Mouse (Mus musculus) urinary bladder, adult 2 months (tissue): ENCODE data around the gene Dchs1. TPM values are rescaled to one million over a fixed set of nuclear protein-coding genes. Genes with fewer than 3 reads are reported as not detected.
"Not testable (repeated sequence)": the region's sequence is repeated elsewhere in the genome, so short reads cannot be mapped to it uniquely, and the experiment has no call there.

Experiments
- DNase-seq: peaks from one replicate; pipeline ENCODE4 v3.0.0; 2022; ENCODE audit warnings: low spot score
- polyA plus RNA-seq: library from polyadenylated mRNA; depleted of rRNA; stranded (reverse); fragments of >200 nt; gene quantifications from 2 replicates; pipeline ENCODE4 v1.2.3, GENCODE M21; 2012

Dchs1 gene
- polyA plus RNA-seq, 1 experiment, result 4.4 TPM

DNA sequence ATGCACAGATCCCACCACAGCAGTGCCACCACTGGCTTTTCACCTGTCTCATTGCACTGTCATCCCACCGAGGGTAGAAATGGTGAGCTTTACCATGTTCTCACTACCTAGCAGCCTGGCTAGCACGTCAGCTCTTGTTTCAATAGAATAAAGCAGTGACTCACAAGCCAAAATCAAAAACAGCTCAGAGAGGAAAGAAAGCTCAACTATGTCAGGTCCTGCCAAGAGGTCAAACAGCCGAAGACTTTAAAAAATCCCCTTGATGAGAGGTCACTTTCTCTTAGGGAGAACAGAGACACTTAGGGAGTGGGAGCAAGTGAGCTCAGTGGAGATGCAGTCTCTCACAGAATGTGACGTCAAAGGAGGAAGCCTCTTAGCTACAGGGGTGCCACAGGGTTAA is 3.6 kb downstream of the Dchs1 start:
- DNase-seq, result no peak

DNA sequence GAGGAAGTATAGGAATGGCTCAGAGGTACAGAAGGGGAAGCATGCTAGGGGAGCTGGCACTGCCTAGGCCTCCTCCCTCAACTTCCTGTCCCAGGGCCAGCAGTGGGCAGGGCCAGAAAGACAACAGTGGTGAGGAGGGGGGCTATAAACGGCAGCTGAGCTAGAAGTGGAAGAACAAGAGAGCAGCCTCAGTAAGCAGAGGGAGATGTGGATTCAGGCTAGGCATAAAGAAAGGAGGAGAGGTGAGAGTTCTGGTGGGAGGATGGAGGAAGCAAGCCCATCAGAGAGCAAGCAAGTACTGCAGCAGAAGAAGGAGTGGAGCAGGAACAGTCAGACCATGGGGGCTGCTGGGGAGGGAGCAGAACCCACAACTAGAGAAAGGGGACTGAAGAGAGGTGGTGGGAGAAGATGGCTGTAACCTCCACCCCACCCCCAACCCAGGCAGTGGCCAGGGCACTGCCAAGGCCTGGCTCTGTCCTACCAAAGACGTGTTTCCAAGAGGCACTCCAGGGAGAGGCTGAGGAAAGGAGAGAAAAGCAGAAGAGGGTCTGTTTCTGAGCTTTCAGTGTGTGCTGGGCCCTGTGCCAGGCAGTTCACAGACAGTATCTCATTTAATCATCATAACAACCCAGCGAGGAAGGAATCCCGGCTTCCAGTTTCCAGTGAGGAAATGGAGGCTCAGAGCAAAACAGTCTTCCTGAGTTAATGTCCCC is 8.7 kb downstream of the Dchs1 start:
- DNase-seq, result no peak

DNA sequence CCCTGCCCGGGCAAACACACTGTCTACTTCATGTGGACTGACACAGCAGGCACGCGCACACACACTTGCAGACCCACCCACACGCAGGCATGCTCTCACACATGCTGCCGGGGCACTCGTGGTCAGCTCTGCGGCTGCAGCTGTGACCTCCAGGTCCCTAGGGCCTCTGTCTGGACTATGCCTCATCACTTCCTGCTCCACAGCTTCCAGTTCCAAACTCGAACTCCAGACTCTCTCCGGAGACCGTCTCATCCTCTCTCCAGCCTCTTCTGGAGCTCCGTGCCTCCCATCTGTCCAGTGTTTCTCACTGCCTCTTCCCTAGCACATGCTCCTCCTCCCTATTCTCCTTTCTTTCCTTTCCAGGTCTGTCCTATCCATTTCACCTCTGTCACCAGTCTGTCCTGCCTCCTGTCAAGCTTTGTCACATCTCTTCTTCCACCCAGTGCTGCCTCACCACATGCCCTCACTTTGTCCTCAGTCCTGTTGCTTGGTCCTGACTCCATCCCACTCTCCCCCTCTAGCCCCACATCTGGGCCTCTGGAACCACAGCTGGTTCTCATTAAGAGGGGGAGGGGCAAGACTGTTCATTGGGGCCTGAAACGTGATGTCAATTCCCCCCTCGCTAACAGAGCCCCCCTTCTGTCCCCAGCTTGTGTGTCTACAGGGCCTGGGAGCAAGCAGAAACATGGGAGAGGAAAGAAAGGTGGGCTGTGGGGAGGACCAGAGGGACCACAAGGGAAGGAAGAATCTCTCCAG is 9.5 kb downstream of the Dchs1 start:
- DNase-seq, result no peak

DNA sequence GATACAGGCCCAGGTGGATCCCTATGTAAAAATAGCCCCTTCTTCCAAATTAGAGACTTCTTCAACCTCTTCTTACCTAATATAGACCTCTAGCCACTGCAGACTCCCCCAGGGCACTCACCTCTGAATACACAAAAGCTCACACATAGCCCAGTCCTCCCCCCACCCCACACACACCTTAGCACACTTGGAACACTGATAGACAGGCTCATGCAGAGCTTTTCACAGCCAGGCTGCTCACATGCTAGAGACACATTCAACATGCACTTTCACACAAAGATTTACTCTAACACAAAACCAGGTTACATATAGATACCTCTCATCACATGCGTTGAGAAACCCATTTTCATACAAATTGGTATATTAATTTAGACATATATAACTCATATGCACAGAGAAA is 10.1 kb downstream of the Dchs1 start:
- DNase-seq, result no peak

DNA sequence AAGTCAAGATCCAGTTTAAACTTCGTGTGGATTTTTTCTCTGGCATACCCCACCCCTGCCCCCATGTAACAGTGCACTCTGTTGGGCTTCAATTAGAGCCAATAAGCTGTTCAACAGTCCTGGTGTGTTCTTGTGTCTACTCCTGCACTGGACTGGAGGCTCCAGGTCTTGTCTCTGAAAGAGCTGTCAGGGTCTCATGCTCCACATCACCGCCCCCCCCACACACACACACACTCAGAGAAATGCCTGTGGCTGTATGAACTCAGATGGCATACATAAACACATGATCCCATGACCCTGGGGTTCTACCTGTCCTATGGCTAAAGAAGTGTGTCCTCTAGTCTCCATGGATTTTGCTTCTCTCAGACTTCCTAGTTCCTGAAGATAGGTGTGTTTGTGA is 11.4 kb downstream of the Dchs1 start:
- no peak for DNase-seq

DNA sequence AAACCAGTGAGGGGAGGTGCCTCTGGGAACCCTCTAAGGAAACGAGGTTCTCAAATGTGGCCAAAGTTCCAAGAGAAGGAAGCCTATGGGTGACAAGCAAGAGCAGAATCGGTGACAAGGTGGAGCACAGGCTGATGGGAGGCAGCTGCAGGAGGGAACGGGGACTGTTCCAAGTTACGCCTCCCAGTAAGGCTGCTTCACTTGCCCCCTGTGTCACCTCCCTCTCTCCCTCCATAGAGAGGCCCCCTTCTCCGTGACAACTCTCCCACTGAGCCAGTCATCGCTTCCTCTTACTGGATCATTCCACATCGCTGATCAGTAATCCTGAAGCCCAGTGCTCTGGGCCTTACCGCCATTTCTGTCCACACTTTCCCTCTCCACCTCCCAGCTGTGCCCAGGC is 12.8 kb downstream of the Dchs1 start:
- DNase-seq, result no peak

DNA sequence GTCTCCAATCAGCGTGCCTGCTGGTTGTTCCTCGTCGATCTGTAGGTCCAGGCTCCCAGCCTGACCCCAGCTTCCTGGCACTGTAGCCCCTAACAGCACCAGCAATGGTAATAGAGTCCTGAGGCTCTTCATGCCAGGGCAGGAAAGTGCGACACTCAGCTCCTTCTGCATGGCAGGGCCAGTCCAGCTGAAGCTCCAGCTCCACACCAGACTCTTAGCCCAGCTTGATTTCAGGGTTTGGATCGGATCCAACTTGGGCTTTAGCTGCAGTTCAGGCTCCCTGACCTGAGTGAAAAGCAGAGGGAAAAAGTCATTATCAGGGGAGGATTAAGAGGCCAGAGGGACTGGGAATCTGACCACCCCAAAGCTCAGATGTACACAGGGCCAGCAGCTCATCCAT is 14.4 kb downstream of the Dchs1 start:
- no peak for DNase-seq

DNA sequence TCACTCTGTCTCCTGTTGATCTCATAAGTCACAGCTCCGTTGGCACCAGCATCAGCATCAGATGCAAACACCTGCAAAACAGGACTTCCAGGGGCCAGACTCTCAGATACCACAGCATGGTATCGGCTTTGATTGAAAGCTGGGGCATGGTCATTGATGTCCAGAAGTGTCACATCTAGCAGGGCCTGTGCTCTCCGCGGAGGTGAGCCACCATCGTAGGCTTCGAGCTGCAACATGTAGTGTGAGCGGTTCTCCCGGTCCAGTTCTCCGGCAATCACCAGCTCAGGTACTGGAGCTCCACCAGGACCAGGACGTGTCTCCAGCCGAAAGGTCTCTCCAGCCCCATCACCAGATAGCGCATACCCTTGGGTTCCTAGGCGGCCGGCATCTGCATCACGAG is 15.1 kb downstream of the Dchs1 start:
- no peak for DNase-seq

GRCm38 (mm10) chr7:105769959-105770358 is 17.5 kb downstream of the Dchs1 start:
- peak; percentile 11 for DNase-seq

DNA sequence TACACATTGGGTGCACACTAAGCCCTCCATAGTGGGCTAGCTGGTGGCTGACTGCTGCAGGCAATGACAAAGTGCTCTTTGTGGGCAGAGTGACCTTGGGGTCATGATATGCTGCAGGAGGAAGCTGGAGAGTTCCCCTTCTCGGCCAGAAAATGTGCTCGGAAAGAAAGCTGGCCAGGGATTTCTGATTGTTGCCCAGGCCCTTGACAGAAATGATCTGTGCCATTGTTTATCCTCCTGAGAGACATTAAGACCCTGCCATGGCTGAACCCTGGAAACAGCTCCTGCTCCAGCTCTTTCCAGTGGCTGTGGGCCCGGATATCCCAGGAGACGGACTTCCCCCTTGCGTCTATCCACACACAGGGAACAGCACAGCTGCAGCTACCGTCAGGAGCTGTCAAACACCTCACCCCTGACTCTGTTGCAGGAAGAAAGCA is 19.7 kb downstream of the Dchs1 start:
- no peak for DNase-seq

GRCm38 (mm10) chr7:105764331-105764730 is 23.1 kb downstream of the Dchs1 start:
- no peak for DNase-seq

- no peak for DNase-seq
Measured at GRCm38 (mm10) chr7:105762517-105763270, 24.8 kb downstream of the Dchs1 start.

- no peak for DNase-seq
Measured at GRCm38 (mm10) chr7:105761813-105762484, 25.5 kb downstream of the Dchs1 start.

- no peak for DNase-seq
Measured at GRCm38 (mm10) chr7:105753281-105753680, 34.2 kb downstream of the Dchs1 start.

- no peak for DNase-seq
Measured at GRCm38 (mm10) chr7:105752716-105753115, 34.7 kb downstream of the Dchs1 start.

- peak; percentile 64 for DNase-seq
Measured at GRCm38 (mm10) chr7:105751491-105752433, 35.7 kb downstream of the Dchs1 start, which contains the start of gene Tpp1. Tpp1 (minus strand) TSS chr7:105752235.

DNA sequence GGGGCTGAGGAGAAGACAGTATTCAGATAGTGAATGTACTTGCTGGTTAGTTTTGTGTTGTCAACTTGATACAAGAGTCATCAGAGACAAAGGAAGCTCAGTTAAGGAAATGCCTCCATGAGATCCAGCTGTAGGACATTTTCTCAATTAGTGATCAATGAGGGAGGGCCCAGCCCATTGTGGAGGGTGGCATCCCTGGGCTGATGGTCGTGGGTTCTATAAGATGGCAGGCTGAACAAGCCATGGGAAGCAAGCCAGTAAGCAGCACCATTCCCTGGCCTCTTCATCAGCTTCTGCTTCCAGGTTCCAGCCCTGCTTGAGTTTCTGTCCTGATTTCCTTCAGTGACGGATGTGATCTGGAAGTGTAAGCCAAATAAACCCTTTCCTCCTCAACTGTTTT is 39.7 kb downstream of the Dchs1 start:
- DNase-seq, result no peak

DNA sequence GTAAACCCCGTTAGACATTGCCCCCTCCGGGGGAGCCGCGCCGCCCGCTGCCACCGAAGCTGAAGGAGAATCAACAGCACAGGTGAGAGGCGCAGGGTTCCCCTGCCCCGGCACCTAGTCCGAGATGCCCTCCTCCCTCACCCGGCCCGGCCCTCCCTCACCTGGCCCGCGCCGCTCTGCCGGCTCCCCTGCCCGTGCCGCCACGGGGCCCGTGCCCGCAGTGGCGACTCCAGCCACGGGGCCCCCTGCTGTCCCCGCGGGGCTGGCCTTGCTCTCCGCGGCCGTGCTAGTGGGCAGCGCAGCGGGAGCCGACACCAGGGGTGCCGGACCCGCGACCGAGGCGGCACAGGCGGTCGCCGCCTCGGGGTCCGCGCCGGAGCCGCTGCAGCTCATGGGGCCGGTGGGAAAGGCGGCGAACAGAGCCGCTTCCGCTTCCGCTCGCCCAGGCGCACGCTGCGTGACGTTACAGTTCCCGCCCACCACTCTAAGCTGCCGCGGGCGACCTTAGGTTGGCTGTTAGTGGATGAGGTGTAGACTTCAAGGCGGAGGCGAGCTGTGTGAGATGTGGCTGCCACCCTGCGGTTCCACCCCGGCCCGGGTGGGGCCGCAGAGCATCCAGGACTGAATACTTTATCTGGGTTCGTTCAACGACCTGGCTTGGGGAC is 43.4 kb downstream of the Dchs1 start, which contains the start of gene Taf10:
TSS of gene Taf10 (minus strand) at position 436 of the 665 bp plus-strand sequence.
- DNase-seq, result peak; percentile 79

DNA sequence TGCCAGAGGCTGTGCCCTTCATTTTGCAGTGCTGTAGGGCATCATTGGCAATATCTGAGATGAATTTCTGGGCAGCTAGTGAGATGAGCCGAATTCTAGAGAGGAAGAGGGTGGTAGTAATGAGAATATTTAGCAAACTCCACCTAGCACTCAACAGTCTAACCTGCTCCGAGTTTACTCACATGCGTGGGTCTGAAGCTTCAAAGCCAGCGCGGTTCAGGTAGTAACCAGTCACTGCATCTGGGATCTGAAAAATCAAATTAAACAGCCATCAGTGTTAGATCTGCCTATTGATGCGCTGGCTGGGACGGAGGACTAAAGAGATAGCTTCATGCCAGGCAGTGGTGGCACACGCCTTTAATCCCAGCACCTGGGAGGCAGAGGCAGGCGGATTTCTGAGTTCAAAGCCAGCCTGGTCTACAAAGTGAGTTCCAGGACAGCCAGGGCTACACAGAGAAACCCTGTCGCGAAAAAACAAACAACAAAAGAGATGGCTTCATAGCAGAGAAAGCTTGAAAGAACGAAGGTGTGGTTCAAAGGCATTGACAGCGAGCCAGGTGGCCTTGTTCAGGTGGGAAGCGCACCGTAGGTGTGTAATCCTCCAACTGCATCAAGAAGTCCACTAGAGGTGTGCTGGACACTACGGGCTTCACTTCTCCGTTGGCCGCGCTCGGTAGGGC is 44.1 kb downstream of the Dchs1 start:
- not testable (repeated sequence) for DNase-seq
